Mouse (Mus musculus) liver, postnatal 0 days (tissue): ENCODE results near the gene Chga.

ENCODE experiments used
- CTCF ChIP-seq: sonication (generic); IDR thresholded peaks from 2 replicates; pipeline ENCODE4 v1.5.1; 2016; ENCODE audit warnings: antibody characterized with exemption, low read depth
- EP300 ChIP-seq: IDR thresholded peaks from 2 replicates; pipeline ENCODE4 v1.6.1; 2016; ENCODE audit warnings: antibody characterized with exemption, low read depth, mild to moderate bottlenecking

GRCm38 (mm10) chr12:102607066-102607465 is 52.3 kb downstream of the Chga start:
- TF ChIP-seq EP300 (no peak), CTCF (no peak)
